Mouse (Mus musculus): Measurements from ENCODE around the gene Gm5941.
"Not testable (repeated sequence)": the region's sequence is repeated elsewhere in the genome, so short reads cannot be mapped to it uniquely, and the experiment has no call there.

Gene Gm5941

GRCm38 (mm10) chrX:92489649-92490048 lies at the start of gene Gm5941:
Gene Gm5941 (plus strand): TSS chrX:92489949.
- not testable (repeated sequence) for DNase-seq

GRCm38 (mm10) chrX:92460496-92460895 lies 29.3 kb upstream of the Gm5941 start:
- no peak for DNase-seq

- DNase-seq: no peak
Observed at GRCm38 (mm10) chrX:92464773-92465172, 25.0 kb upstream of the Gm5941 start.

GRCm38 (mm10) chrX:92498254-92498653 lies 8.5 kb downstream of the Gm5941 start:
- no peak for DNase-seq

GRCm38 (mm10) chrX:92527826-92528225 lies 38.1 kb downstream of the Gm5941 start:
- no peak for DNase-seq

All from kidney, postnatal 14 days (tissue).